Mouse (Mus musculus) liver, embryonic 14.5 days (tissue): ENCODE data around the gene Grin2d. TPM values are rescaled to one million over a fixed set of nuclear protein-coding genes. Genes with fewer than 3 reads are reported as not detected.

Experiments used
- ATAC-seq: fragments of 200-750 bp; cut with Nextera tagmentation; 2 replicates; pipeline ENCODE4 v1.8.0; 2017; ENCODE audit warnings: moderate number of reproducible peaks, mild to moderate bottlenecking, moderate library complexity; ENCODE audit not compliant: insufficient read depth
- DNase-seq, 3 experiments: peaks; one replicate each; pipeline ENCODE4 v3.0.0-alpha.2; 2012 to 2013; ENCODE audit warnings: low read depth in 3 of 3, low spot score in 3 of 3
- H3K27ac ChIP-seq: fragments of 300-500 bp; sonication (generic); 2 replicates; pipeline ENCODE4 v1.5.1; 2014; ENCODE audit warnings: moderate library complexity, mild to moderate bottlenecking, control low read depth, inconsistent platforms
- H3K27me3 ChIP-seq: fragments of 300-500 bp; sonication (generic); 2 replicates; pipeline ENCODE4 v1.6.1; 2014; ENCODE audit warnings: mild to moderate bottlenecking, low read length, moderate library complexity; ENCODE audit not compliant: control insufficient read depth, insufficient read depth
- H3K36me3 ChIP-seq: fragments of 300-500 bp; sonication (generic); replicated peaks from 2 replicates; pipeline ENCODE4 v1.6.1; 2014; ENCODE audit warnings: low read depth; ENCODE audit not compliant: control insufficient read depth, insufficient read depth
- H3K4me1 ChIP-seq, 2 experiments: fragments of 200-500 bp in 1 of 2; fragments of 300-500 bp in 1 of 2; sonication (generic) in 1 of 2; replicated peaks; 2 replicates each; pipeline ENCODE4 v1.6.1; 2012 to 2014; ENCODE audit warnings: antibody characterized with exemption in 1 of 2, inconsistent platforms in 1 of 2, low read length in 1 of 2; ENCODE audit not compliant: control insufficient read depth in 2 of 2, insufficient read depth in 2 of 2
- H3K4me2 ChIP-seq: fragments of 300-500 bp; sonication (generic); 2 replicates; pipeline ENCODE4 v1.6.1; 2014; ENCODE audit warnings: low read depth, mild to moderate bottlenecking, control low read depth, moderate library complexity
- H3K4me3 ChIP-seq, 2 experiments: fragments of 200-500 bp in 1 of 2; fragments of 300-500 bp in 1 of 2; sonication (generic) in 1 of 2; 2 replicates each; pipeline ENCODE4 v1.5.1; 2012 to 2014; ENCODE audit warnings: low read depth in 2 of 2, low read length in 2 of 2, mild to moderate bottlenecking in 2 of 2, control low read depth in 1 of 2, inconsistent platforms in 1 of 2, moderate library complexity in 1 of 2; ENCODE audit not compliant: insufficient read depth in 1 of 2
- H3K9ac ChIP-seq: fragments of 300-500 bp; sonication (generic); replicated peaks from 2 replicates; pipeline ENCODE4 v1.6.1; 2014; ENCODE audit warnings: mild to moderate bottlenecking, control low read depth, moderate library complexity
- H3K9me3 ChIP-seq: fragments of 300-500 bp; sonication (generic); 2 replicates; pipeline ENCODE4 v1.6.1; 2016; ENCODE audit warnings: low read length, mixed read lengths; ENCODE audit not compliant: control insufficient read depth
- CTCF ChIP-seq: IDR thresholded peaks from 2 replicates; pipeline ENCODE4 v1.5.1; 2016; ENCODE audit warnings: antibody characterized with exemption, low read depth, control low read depth
- EP300 ChIP-seq: IDR thresholded peaks from 2 replicates; pipeline ENCODE4 v1.6.1; 2016; ENCODE audit warnings: antibody characterized with exemption, low read depth
- WGBS: fragments of 180-500 bp; shearing (Covaris S2); extraction: QIAGEN DNeasy Blood & Tissue Kit; methylation state at CpG from one replicate; pipeline ENCODE4 v1.1.7; 2014; ENCODE audit not compliant: insufficient replicate concordance; 5-methylcytosine and 5-hydroxymethylcytosine counted together
- polyA plus RNA-seq, 2 experiments: library from polyadenylated mRNA; depleted of rRNA in 1 of 2; stranded (reverse) in 1 of 2; unstranded in 1 of 2; fragments of >200 nt; fragmentation: Nextera tagmentation in 1 of 2; extraction: Ambion mirVana in 1 of 2; gene quantifications; 2 replicates each; pipeline versions ENCODE4 v1.2.1 to v1.2.3; 2012 to 2014

Gene Grin2d
- polyA plus RNA-seq, 2 experiments, result 0.01 to 0.11 TPM

DNA sequence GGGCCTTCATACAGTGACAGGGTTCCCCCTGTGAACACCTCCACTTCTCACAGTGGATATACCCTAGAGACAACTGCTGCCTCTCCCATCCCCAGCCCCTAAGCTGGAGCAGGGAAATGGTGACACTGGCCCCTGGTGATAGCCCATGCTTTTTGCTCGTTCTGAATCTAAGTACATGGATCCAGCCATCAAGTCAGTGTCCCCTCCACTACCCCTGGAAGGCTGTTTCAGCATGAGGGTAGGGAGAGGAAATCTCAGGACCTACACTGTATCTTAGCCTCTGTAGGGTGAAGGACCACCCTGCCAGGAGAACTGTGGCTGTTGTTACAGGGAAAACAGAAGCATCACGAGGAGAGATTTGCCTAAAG lies 62.2 kb downstream of the Grin2d start:
- no peaks in the 10 kb centered on the region for H3K27me3 ChIP-seq
- 48% methylated on average over 2 of the region's 2 CpGs for WGBS
- H3K9ac ChIP-seq, result no peak overlapping the region
- H3K36me3 ChIP-seq, result peaks cover 16% of the 10 kb centered on the region
- peaks cover 0 to 12% of the 10 kb centered on the region in 2 experiments; a peak in 3 of 4 replicates for H3K4me1 ChIP-seq
- no peak for DNase-seq
- H3K4me2 ChIP-seq, result no peak overlapping the region
- no peak overlapping the region for H3K4me3 ChIP-seq
- H3K27ac ChIP-seq, result no peak overlapping the region
- no peaks in the 10 kb centered on the region for H3K9me3 ChIP-seq
- TF ChIP-seq CTCF, result no peak
- no peak for TF ChIP-seq EP300
- ATAC-seq, result no peak

- Histone ChIP-seq H3K4me3 (no peak overlapping the region), H3K27me3 (no peaks in the 10 kb centered on the region), H3K9me3 (no peaks in the 10 kb centered on the region), H3K36me3 (peaks cover 21% of the 10 kb centered on the region), H3K27ac (no peak overlapping the region), H3K9ac (no peak overlapping the region), H3K4me2 (peak overlapping the region; percentile 70), H3K4me1 (peaks cover 0 to 12% of the 10 kb centered on the region in 2 experiments; a peak in 3 of 4 replicates)
- TF ChIP-seq CTCF (no peak), EP300 (no peak)
- DNase-seq, result no peak
- 73% methylated on average over 10 of the region's 10 CpGs for WGBS
- no peak for ATAC-seq
Observed at GRCm38 (mm10) chr7:45815323-45815983, 62.7 kb downstream of the Grin2d start.

DNA sequence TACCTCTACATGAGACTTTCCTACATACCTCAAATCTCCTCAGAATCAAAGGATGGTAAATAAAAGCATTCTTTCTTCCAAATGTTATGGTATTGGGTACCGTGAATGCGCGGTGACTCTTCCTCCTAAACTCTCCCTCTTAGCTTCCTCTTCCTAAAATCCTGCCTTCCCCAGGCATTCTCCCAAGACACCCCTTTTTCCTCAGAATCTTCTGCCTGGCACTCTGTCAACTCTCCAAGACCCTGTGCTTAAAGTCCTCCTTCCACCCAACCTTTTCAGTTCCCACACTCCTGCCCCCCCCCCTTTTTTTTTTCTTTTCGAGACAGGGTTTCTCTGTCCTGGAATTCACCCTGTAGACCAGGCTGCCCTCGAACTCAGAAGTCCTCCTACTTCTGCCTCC lies 63.3 kb downstream of the Grin2d start:
- H3K4me1 ChIP-seq, result peaks cover 0 to 12% of the 10 kb centered on the region in 2 experiments; a peak in 3 of 4 replicates
- H3K27me3 ChIP-seq, result no peaks in the 10 kb centered on the region
- H3K27ac ChIP-seq, result no peak overlapping the region
- peak overlapping the region; percentile 34; the same call in 1 of the 2 replicates for H3K9ac ChIP-seq
- no peak for TF ChIP-seq CTCF
- no peak for TF ChIP-seq EP300
- peak overlapping the region; percentile 32 to 93 for H3K4me3 ChIP-seq
- H3K4me2 ChIP-seq, result peak overlapping the region; percentile 70
- 3% methylated on average over 5 of the region's 5 CpGs for WGBS
- H3K9me3 ChIP-seq, result no peaks in the 10 kb centered on the region
- DNase-seq (no peak), ATAC-seq (no peak)
- H3K36me3 ChIP-seq, result peaks cover 27% of the 10 kb centered on the region

DNA sequence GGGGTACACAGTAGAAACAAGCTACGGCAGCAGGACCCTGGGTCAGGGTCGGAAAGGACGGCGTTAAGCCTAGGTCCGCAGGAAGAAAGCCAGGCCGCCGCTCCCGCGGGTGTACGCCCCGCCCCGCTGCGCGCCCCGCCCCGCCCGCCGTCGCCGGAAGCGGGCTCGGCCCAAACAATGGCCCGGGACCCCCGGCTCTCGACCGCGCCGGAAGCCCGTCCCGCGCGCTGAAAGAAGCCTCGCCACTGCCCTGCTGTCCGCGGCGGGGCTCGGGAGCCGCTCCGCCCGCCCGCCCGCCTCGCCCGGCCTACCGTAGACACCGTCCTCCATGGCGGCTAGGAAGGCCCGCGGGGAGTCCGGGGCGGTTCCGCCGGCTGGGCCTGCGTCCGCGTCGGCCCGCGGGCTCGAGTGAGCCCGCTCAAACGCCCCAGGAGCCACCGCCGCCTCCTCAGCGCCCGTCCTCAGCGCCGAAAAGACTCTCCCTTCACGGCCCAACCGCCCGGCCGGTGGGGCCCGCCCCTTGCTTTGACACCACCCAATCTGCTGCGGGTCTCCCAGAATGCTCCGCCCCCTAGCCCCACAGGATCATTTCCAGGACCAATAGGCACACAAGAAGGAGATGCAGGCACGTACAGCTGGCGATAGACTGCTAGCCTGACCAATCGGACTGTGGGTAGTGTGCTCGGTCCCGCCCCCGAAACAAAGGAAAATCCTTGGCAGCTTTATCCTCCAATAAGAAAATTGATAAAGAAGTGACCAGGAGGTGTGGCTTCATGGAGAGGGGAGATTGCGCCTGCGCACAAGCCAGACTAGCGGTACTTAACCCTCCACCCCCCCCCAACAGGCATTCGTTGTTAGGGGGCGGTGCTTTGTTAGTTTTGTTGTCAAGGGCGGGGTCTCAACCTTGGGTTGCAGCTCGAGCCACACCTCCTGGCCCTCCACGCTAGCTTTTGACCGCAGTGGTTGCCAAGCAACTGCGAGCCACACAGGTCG lies 64.1 kb downstream of the Grin2d start, which contains the start of gene Cyth2:
Gene Cyth2, minus strand, starts transcription at position 795 of the 993 bp plus-strand sequence.
- H3K27me3 ChIP-seq, result no peaks in the 10 kb centered on the region
- peak within 1 kb of the TSS; percentile 89 for H3K27ac ChIP-seq
- H3K9ac ChIP-seq, result peak within 1 kb of the TSS; percentile 99
- ATAC-seq (peak; percentile 99), DNase-seq (peak; percentile 99)
- H3K36me3 ChIP-seq, result peaks cover 34% of the 10 kb centered on the region
- peak within 1 kb of the TSS; percentile 93 to 97 for H3K4me3 ChIP-seq
- H3K9me3 ChIP-seq, result no peaks in the 10 kb centered on the region
- H3K4me1 ChIP-seq, result peaks cover 0 to 12% of the 10 kb centered on the region in 2 experiments; a peak in 3 of 4 replicates
- TF ChIP-seq CTCF (0 out of 2 replicates have a peak, but pooled peaks have one; percentile 5), EP300 (no peak)
- under 1% methylated on average over 79 of the region's 92 CpGs for WGBS
- H3K4me2 ChIP-seq, result peak within 1 kb of the TSS; percentile 82
